Mouse (Mus musculus): ENCODE results near the gene Trnau1ap. TPM values are rescaled to one million over a fixed set of nuclear protein-coding genes. Genes with fewer than 3 reads are reported as not detected.

The Trnau1ap gene
- polyA plus RNA-seq, 1 experiment from 2014 or later = 83.5 TPM

GRCm38 (mm10) chr4:132275949-132276348 is 53.4 kb downstream of the Trnau1ap start:
- Histone ChIP-seq H3K27me3 (replicated peaks; ENCODE audit: low read depth, poor library complexity, severe bottlenecking) (no peaks in the 10 kb centered on the region), H3K36me3 (replicated peaks) (peaks cover 14% of the 10 kb centered on the region), H3K4me3 (peak overlapping the region; percentile 21; the same call in 1 of the 2 replicates), H3K9me3 (no peaks in the 10 kb centered on the region), H3K4me1 (peaks cover 23% of the 10 kb centered on the region), H3K27ac (replicated peaks) (no peak overlapping the region)
- 91% methylated on average over 3 of the region's 3 CpGs for WGBS
- no peak for DNase-seq (ENCODE audit: low spot score)

GRCm38 (mm10) chr4:132274156-132274862 is 55.0 kb downstream of the Trnau1ap start, which contains the start of gene Taf12:
TSS of gene Taf12 (plus strand) at chr4:132274375.
- peak; percentile 97 for DNase-seq (ENCODE audit: low spot score)
- Histone ChIP-seq H3K9me3 (no peaks in the 10 kb centered on the region), H3K36me3 (replicated peaks) (peaks cover 6% of the 10 kb centered on the region; the same call in 1 of the 2 replicates), H3K27me3 (replicated peaks; ENCODE audit: low read depth, poor library complexity, severe bottlenecking) (no peaks in the 10 kb centered on the region), H3K4me1 (peaks cover 28% of the 10 kb centered on the region), H3K4me3 (peak within 1 kb of the TSS; percentile 85), H3K27ac (replicated peaks) (peak within 1 kb of the TSS; percentile 88)
- under 1% methylated on average over 48 of the region's 48 CpGs for WGBS

- peak overlapping the region; percentile 88 for H3K27ac ChIP-seq (replicated peaks)
- H3K4me3 ChIP-seq = peak overlapping the region; percentile 85
- peaks cover 6% of the 10 kb centered on the region; the same call in 1 of the 2 replicates for H3K36me3 ChIP-seq (replicated peaks)
- H3K27me3 ChIP-seq (replicated peaks; ENCODE audit: low read depth, poor library complexity, severe bottlenecking) = no peaks in the 10 kb centered on the region
- no peak for DNase-seq (ENCODE audit: low spot score)
- H3K4me1 ChIP-seq = peaks cover 28% of the 10 kb centered on the region
- 71% methylated on average over 2 of the region's 2 CpGs for WGBS
- H3K9me3 ChIP-seq = no peaks in the 10 kb centered on the region
Measured at GRCm38 (mm10) chr4:132273166-132273565, 56.2 kb downstream of the Trnau1ap start.

- Histone ChIP-seq H3K36me3 (replicated peaks) (no peaks in the 10 kb centered on the region), H3K9me3 (0 out of 2 replicates have a peak, but pooled peaks cover 2% of the 10 kb centered on the region)
- WGBS = under 1% methylated on average over 35 of the region's 35 CpGs
Measured at GRCm38 (mm10) chr4:132269740-132270560, 59.4 kb downstream of the Trnau1ap start.

GRCm38 (mm10) chr4:132268871-132269739 is 60.2 kb downstream of the Trnau1ap start:
- H3K9me3 ChIP-seq = 0 out of 2 replicates have a peak, but pooled peaks cover 2% of the 10 kb centered on the region
- no peak overlapping the region for H3K4me3 ChIP-seq
- no peak for DNase-seq (ENCODE audit: low spot score)
- WGBS = 17% methylated on average over 6 of the region's 6 CpGs
- no peaks in the 10 kb centered on the region for H3K36me3 ChIP-seq (replicated peaks)
- H3K4me1 ChIP-seq = peaks cover 17% of the 10 kb centered on the region
- no peaks in the 10 kb centered on the region for H3K27me3 ChIP-seq (replicated peaks; ENCODE audit: low read depth, poor library complexity, severe bottlenecking)
- H3K27ac ChIP-seq (replicated peaks) = no peak overlapping the region

More at GRCm38 (mm10) chr4:132269740-132270560, 59.4 kb downstream of the Trnau1ap start:
- peak overlapping the region; percentile 45 for H3K4me3 ChIP-seq
- DNase-seq (ENCODE audit: low spot score) = peak; percentile 90
- H3K27me3 ChIP-seq (replicated peaks; ENCODE audit: low read depth, poor library complexity, severe bottlenecking) = no peaks in the 10 kb centered on the region
- H3K27ac ChIP-seq (replicated peaks) = peak overlapping the region; percentile 97
- H3K4me1 ChIP-seq = peaks cover 18% of the 10 kb centered on the region

- Histone ChIP-seq H3K9me3 (0 out of 2 replicates have a peak, but pooled peaks cover 2% of the 10 kb centered on the region), H3K27me3 (replicated peaks; ENCODE audit: low read depth, poor library complexity, severe bottlenecking) (no peaks in the 10 kb centered on the region), H3K27ac (replicated peaks) (no peak overlapping the region), H3K4me3 (no peak overlapping the region), H3K4me1 (peaks cover 9% of the 10 kb centered on the region), H3K36me3 (replicated peaks) (no peaks in the 10 kb centered on the region)
- no peak for DNase-seq (ENCODE audit: low spot score)
- WGBS = 80% methylated on average over 3 of the region's 3 CpGs
Measured at GRCm38 (mm10) chr4:132266835-132267349, 62.4 kb downstream of the Trnau1ap start.

- Histone ChIP-seq H3K27ac (replicated peaks) (no peak overlapping the region), H3K36me3 (replicated peaks) (0 out of 2 replicates have a peak, but pooled peaks cover 4% of the 10 kb centered on the region), H3K4me3 (no peak overlapping the region), H3K27me3 (replicated peaks; ENCODE audit: low read depth, poor library complexity, severe bottlenecking) (no peaks in the 10 kb centered on the region), H3K4me1 (peaks cover 23% of the 10 kb centered on the region), H3K9me3 (0 out of 2 replicates have a peak, but pooled peaks cover 2% of the 10 kb centered on the region)
- 94% methylated on average over 7 of the region's 7 CpGs for WGBS
- no peak for DNase-seq (ENCODE audit: low spot score)
Measured at GRCm38 (mm10) chr4:132263313-132263712, 66.0 kb downstream of the Trnau1ap start.

- Histone ChIP-seq H3K36me3 (replicated peaks) (0 out of 2 replicates have a peak, but pooled peaks cover 11% of the 10 kb centered on the region), H3K9me3 (0 out of 2 replicates have a peak, but pooled peaks cover 2% of the 10 kb centered on the region), H3K27ac (replicated peaks) (peak overlapping the region; percentile 99), H3K4me1 (peaks cover 23% of the 10 kb centered on the region), H3K27me3 (replicated peaks; ENCODE audit: low read depth, poor library complexity, severe bottlenecking) (no peaks in the 10 kb centered on the region), H3K4me3 (peak overlapping the region; percentile 89; the same call in 1 of the 2 replicates)
- WGBS = 78% methylated on average over 5 of the region's 5 CpGs
- DNase-seq (ENCODE audit: low spot score) = no peak
Measured at GRCm38 (mm10) chr4:132262358-132262616, 67.1 kb downstream of the Trnau1ap start.

Other genes starting within 250 kb of the Trnau1ap start
- gene Oprd1, start 185.1 kb downstream of the Trnau1ap start, polyA plus RNA-seq (2016; fragmentation: Nextera tagmentation; extraction: Ambion mirVana) = 0.24 and 0.35 TPM in 2 replicates
- gene Ythdf2, start 117.2 kb downstream of the Trnau1ap start, polyA plus RNA-seq (2016; fragmentation: Nextera tagmentation; extraction: Ambion mirVana) = 155 and 159 TPM in 2 replicates
- gene Gmeb1, start 67.9 kb downstream of the Trnau1ap start, polyA plus RNA-seq (2016; fragmentation: Nextera tagmentation; extraction: Ambion mirVana) = 46.2 and 46.5 TPM in 2 replicates
- 58.8 and 59.3 TPM in 2 replicates for gene Taf12, start 55.2 kb downstream of the Trnau1ap start, polyA plus RNA-seq (2016; fragmentation: Nextera tagmentation; extraction: Ambion mirVana)
- gene Rab42, start 26.2 kb downstream of the Trnau1ap start, polyA plus RNA-seq (2016; fragmentation: Nextera tagmentation; extraction: Ambion mirVana) = 1.3 and 1.8 TPM in 2 replicates
- gene Rcc1, start 24.1 kb upstream of the Trnau1ap start, polyA plus RNA-seq (2016; fragmentation: Nextera tagmentation; extraction: Ambion mirVana) = 160 and 172 TPM in 2 replicates
- 25.9 and 27.4 TPM in 2 replicates for gene Phactr4, start 93.0 kb upstream of the Trnau1ap start, polyA plus RNA-seq (2016; fragmentation: Nextera tagmentation; extraction: Ambion mirVana)
- 37.0 and 41.7 TPM in 2 replicates for gene Med18, start 134.4 kb upstream of the Trnau1ap start, polyA plus RNA-seq (2016; fragmentation: Nextera tagmentation; extraction: Ambion mirVana)
- 12.3 and 13.3 TPM in 2 replicates for gene Sesn2, start 181.0 kb upstream of the Trnau1ap start, polyA plus RNA-seq (2016; fragmentation: Nextera tagmentation; extraction: Ambion mirVana)
- gene Atpif1, start 204.1 kb upstream of the Trnau1ap start, polyA plus RNA-seq (2016; fragmentation: Nextera tagmentation; extraction: Ambion mirVana) = 1,009 and 1,074 TPM in 2 replicates
- 222 TPM in 2 replicates for gene Dnajc8, start 206.0 kb upstream of the Trnau1ap start, polyA plus RNA-seq (2016; fragmentation: Nextera tagmentation; extraction: Ambion mirVana)
- gene Ptafr, start 234.5 kb upstream of the Trnau1ap start, polyA plus RNA-seq (2016; fragmentation: Nextera tagmentation; extraction: Ambion mirVana) = 0.28 and 0.44 TPM in 2 replicates

All from embryonic facial prominence, embryonic 10.5 days (tissue).